Mouse (Mus musculus) G1E (cell line): Measurements from ENCODE around the gene Dlx3.

Source experiments
- CTCF ChIP-seq: IDR thresholded peaks from 2 replicates; pipeline ENCODE4 v1.5.1; 2012; ENCODE audit warnings: low read depth, low read length, inconsistent platforms, mixed read lengths
- GATA1 ChIP-seq: IDR thresholded peaks from 2 replicates; pipeline ENCODE4 v1.6.1; 2012; ENCODE audit warnings: borderline replicate concordance, low read length, inconsistent platforms, mixed read lengths
- GATA2 ChIP-seq: IDR thresholded peaks from 2 replicates; pipeline ENCODE4 v1.6.1; 2012; ENCODE audit warnings: low read depth, low read length, inconsistent platforms, borderline replicate concordance
- POLR2AphosphoS5 ChIP-seq: IDR thresholded peaks from 2 replicates; pipeline ENCODE4 v1.6.1; 2012; ENCODE audit warnings: low read depth, low read length, inconsistent platforms; ENCODE audit not compliant: insufficient replicate concordance
- TAL1 ChIP-seq: conservative IDR thresholded peaks from 2 replicates; pipeline ENCODE4 v1.6.1; 2012; ENCODE audit warnings: low read depth, low read length, inconsistent platforms, mixed read lengths

DNA sequence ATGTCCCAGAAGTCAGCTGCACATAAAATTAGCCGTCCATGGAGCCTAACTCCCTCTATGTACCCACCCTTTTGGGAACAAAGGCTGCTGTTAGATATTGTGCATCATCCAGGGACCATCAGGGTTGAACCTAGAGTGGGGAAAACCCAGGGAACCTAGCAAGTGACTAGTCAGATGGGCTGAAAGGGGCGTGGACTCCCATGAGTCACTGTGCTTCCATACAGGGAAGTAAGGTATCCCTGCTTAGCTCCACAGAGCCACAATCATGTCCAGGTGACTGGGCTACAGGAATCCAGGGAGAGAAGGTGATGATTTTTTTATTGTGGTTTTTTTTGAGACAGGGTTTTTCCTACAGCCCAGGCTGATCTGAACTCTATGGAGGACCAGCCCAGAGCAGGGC is 10.9 kb upstream of the Dlx3 start:
- TF ChIP-seq CTCF: no peak
- TF ChIP-seq GATA2: no peak
- no peak for TF ChIP-seq POLR2AphosphoS5
- no peak for TF ChIP-seq TAL1
- TF ChIP-seq GATA1: no peak
